ENCODE assay signal across 8 mouse cellular contexts in the genomic region with DNA sequence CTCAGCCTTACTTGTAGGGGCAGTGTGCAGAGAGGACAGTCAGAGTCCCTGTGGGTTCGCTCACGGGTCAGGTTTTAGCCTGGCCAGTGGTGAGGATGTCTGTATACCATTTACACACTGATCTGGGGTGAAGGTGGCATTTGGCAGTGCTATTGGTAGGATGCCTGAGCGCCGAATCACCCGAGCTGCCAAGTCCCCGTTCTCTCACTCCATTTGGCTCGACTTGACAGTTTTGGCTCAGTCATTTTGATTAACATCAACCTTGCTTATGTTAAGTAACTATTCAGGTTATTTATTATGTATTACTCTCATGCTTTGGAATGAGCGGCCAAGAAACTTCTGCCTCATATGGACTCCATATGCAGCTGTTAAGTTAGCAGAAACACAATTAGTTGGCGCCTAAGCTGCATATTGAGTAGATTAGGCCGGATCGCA. TPM values are rescaled to one million over a fixed set of nuclear protein-coding genes. Genes with fewer than 3 reads are reported as not detected.
DNase-seq lines count a peak whose midpoint lies in the region; ATAC-seq and TF ChIP-seq lines count a peak whose summit lies in the region.
"Had no signal": no experiment of that assay in that cellular context is flagged by ENCODE, and none has a peak within 500 bp of the region (broad histone marks: within the 10 kb centered on the region; RNA-seq: fewer than 3 reads in every experiment).

No protein-coding gene starts in this region.

- no peak for TF ChIP-seq CTCF in layer of hippocampus, adult 2 months (conservative IDR thresholded peaks at IDR 0.05)
- no peak for TF ChIP-seq CTCF in cerebellum, adult 2 months (IDR thresholded peaks at IDR 0.05; ENCODE audit: borderline replicate concordance, insufficient read depth, low read depth, low read length)

- no peak for DNase-seq in layer of hippocampus, adult 2 months (ENCODE audit: low spot score in 2 of 2)
- no peak for DNase-seq in layer of hippocampus, adult 9-11 months
- DNase-seq in cerebellum, adult 2 months, result peak; percentile 76 to 83
- peak; percentile 79 for DNase-seq in forebrain, embryonic 14.5 days (ENCODE audit: low spot score)
- DNase-seq in layer of hippocampus, postnatal 10 days (ENCODE audit: low spot score in 2 of 2), result no peak

- no peak overlapping the region for H3K4me2 ChIP-seq in forebrain, embryonic 14.5 days (ENCODE audit: low read length)
- peak overlapping the region; percentile 11 for H3K4me2 ChIP-seq in midbrain, embryonic 16.5 days (ENCODE audit: low read length)
- H3K4me2 ChIP-seq: heart, embryonic 15.5 days had no signal

- peak; percentile 66 for ATAC-seq in forebrain, embryonic 14.5 days
- ATAC-seq in midbrain, embryonic 16.5 days, result peak; percentile 29; the same call in 1 of the 2 replicates
- ATAC-seq in inflammation-experienced regulatory T-cells, adult 6 months, result no peak

- no peak for TF ChIP-seq POLR2A in cerebellum, adult 2 months (IDR thresholded peaks at IDR 0.05; ENCODE audit: borderline replicate concordance, insufficient read depth, low read length)

- peaks cover 40% of the 10 kb centered on the region for H3K4me1 ChIP-seq in cerebellum, adult 2 months (ENCODE audit: control insufficient read depth, insufficient read depth, low read length)
- H3K4me1 ChIP-seq in forebrain, embryonic 14.5 days (ENCODE audit: control insufficient read depth, insufficient read depth, low read length), result peaks cover 18% of the 10 kb centered on the region
- H3K4me1 ChIP-seq in midbrain, embryonic 16.5 days (ENCODE audit: control insufficient read depth, insufficient read depth, low read length), result peaks cover 28% of the 10 kb centered on the region
- H3K4me1 ChIP-seq: heart, embryonic 15.5 days had no signal

- no peaks in the 10 kb centered on the region for H3K36me3 ChIP-seq in forebrain, embryonic 14.5 days (ENCODE audit: control insufficient read depth, insufficient read depth, low read length)
- no peaks in the 10 kb centered on the region for H3K36me3 ChIP-seq in midbrain, embryonic 16.5 days (ENCODE audit: control insufficient read depth, insufficient read depth, low read length)
- H3K36me3 ChIP-seq: heart, embryonic 15.5 days had no signal

- H3K27ac ChIP-seq in layer of hippocampus, adult 2 months, result peak overlapping the region; percentile 88
- peak overlapping the region; percentile 98 for H3K27ac ChIP-seq in cerebellum, adult 2 months (ENCODE audit: insufficient read depth, low read length)
- H3K27ac ChIP-seq in forebrain, embryonic 14.5 days (ENCODE audit: low read depth, low read length), result no peak overlapping the region; the same call in 1 of the 2 replicates
- peak overlapping the region; percentile 24; the same call in 1 of the 2 replicates for H3K27ac ChIP-seq in midbrain, embryonic 16.5 days (ENCODE audit: low read length)
- H3K27ac ChIP-seq: heart, embryonic 15.5 days had no signal

- H3K9ac ChIP-seq in forebrain, embryonic 14.5 days (ENCODE audit: low read length), result no peak overlapping the region
- no peak overlapping the region; the same call in 1 of the 2 replicates for H3K9ac ChIP-seq in midbrain, embryonic 16.5 days (ENCODE audit: low read depth, low read length)
- H3K9ac ChIP-seq: heart, embryonic 15.5 days had no signal

- H3K9me3 ChIP-seq in forebrain, embryonic 14.5 days (replicated peaks; ENCODE audit: control insufficient read depth, low read length), result no peaks in the 10 kb centered on the region
- no peaks in the 10 kb centered on the region for H3K9me3 ChIP-seq in midbrain, embryonic 16.5 days (replicated peaks; ENCODE audit: control insufficient read depth, low read length, poor library complexity, severe bottlenecking)
- H3K9me3 ChIP-seq: heart, embryonic 15.5 days had no signal

- H3K4me3 ChIP-seq in layer of hippocampus, adult 2 months, result peak overlapping the region; percentile 32; the same call in 1 of the 2 replicates
- peak overlapping the region; percentile 23 for H3K4me3 ChIP-seq in cerebellum, adult 2 months (replicated peaks; ENCODE audit: insufficient read depth, low read depth, low read length)
- no peak overlapping the region for H3K4me3 ChIP-seq in forebrain, embryonic 14.5 days (ENCODE audit: low read depth, low read length)
- no peak overlapping the region for H3K4me3 ChIP-seq in midbrain, embryonic 16.5 days (ENCODE audit: low read depth, low read length)
- H3K4me3 ChIP-seq: heart, embryonic 15.5 days had no signal

- WGBS in cerebellum, adult 2 months, result 10% methylated on average over 11 of the region's 11 CpGs
- 14% methylated on average over 11 of the region's 11 CpGs for WGBS in forebrain, embryonic 14.5 days
- WGBS in midbrain, embryonic 16.5 days, result 34% methylated on average over 11 of the region's 11 CpGs

- no peaks in the 10 kb centered on the region for H3K27me3 ChIP-seq in cerebellum, adult 2 months (ENCODE audit: control insufficient read depth, insufficient read depth, low read length)
- no peaks in the 10 kb centered on the region for H3K27me3 ChIP-seq in forebrain, embryonic 14.5 days (replicated peaks; ENCODE audit: control insufficient read depth, insufficient read depth, low read length)
- no peaks in the 10 kb centered on the region for H3K27me3 ChIP-seq in midbrain, embryonic 16.5 days (ENCODE audit: control insufficient read depth, insufficient read depth, low read depth, low read length)
- H3K27me3 ChIP-seq: heart, embryonic 15.5 days had no signal

RNA-seq across cellular contexts. Expression of a gene that starts 18.7 kb away (rescaled TPM):
- total RNA-seq in layer of hippocampus, adult 2 months (2021), result 100 to 1,000 TPM; 199 to 202 TPM
- 166 TPM in 2 replicates for polyA plus RNA-seq in cerebellum, adult 2 months (2012; rRNA removed)
- 79.7 and 82.3 TPM in 2 replicates for polyA plus RNA-seq in forebrain, embryonic 14.5 days (2014; fragmentation: Nextera tagmentation; extraction: Ambion mirVana)
- 96.3 and 101 TPM in 2 replicates for polyA plus RNA-seq in midbrain, embryonic 16.5 days (2015; fragmentation: Nextera tagmentation; extraction: Ambion mirVana)
- 100 to 1,000 TPM; 149 to 163 TPM for total RNA-seq in layer of hippocampus, postnatal 10 days (2021)
- 10 to 100 TPM in 1 of 3 experiments, 1 to 10 TPM in 2; 4.1 to 11.4 (median 8.2) TPM for polyA plus RNA-seq in inflammation-experienced regulatory T-cells, adult 6 months (2017; shearing (Covaris generic))

Comparison
In these comparisons a context has a peak if more than half of its experiments do, and no peak if none do; other contexts are left out.
1. DNase-seq: peak in cerebellum, adult 2 months (2 of 2) and forebrain, embryonic 14.5 days (single experiment); none in layer of hippocampus, adult 2 months (0 of 2), layer of hippocampus, adult 9-11 months (single experiment) and layer of hippocampus, postnatal 10 days (0 of 2).
2. H3K4me3 ChIP-seq: peak in layer of hippocampus, adult 2 months (single experiment) and cerebellum, adult 2 months (single experiment); none in forebrain, embryonic 14.5 days (single experiment) and midbrain, embryonic 16.5 days (single experiment).